Mouse (Mus musculus) C2C12 (cell line): Measurements from ENCODE around the gene Atp5g1. TPM values are rescaled to one million over a fixed set of nuclear protein-coding genes. Genes with fewer than 3 reads are reported as not detected.

Source experiments
- H3K27me3 ChIP-seq: one replicate; pipeline ENCODE4 v1.6.1; 2011; ENCODE audit not compliant: control insufficient read depth, insufficient read depth, insufficient read length
- H3K36me3 ChIP-seq: one replicate; pipeline ENCODE4 v1.6.1; 2011; ENCODE audit not compliant: control insufficient read depth, insufficient read depth
- H3K4me3 ChIP-seq: one replicate; pipeline ENCODE4 v1.5.1; 2011; ENCODE audit warnings: mild to moderate bottlenecking, control low read depth; ENCODE audit not compliant: poor library complexity, insufficient read depth, severe bottlenecking
- H3K79me2 ChIP-seq: one replicate; pipeline ENCODE4 v1.6.1; 2011; ENCODE audit not compliant: control insufficient read depth, insufficient read depth
- H3K79me3 ChIP-seq: one replicate; pipeline ENCODE4 v1.6.1; 2011; ENCODE audit warnings: low read depth, control low read depth
- H3ac ChIP-seq: one replicate; pipeline ENCODE3; 2011; ENCODE audit warnings: low read depth; ENCODE audit not compliant: control insufficient read depth, insufficient read length
- CEBPB ChIP-seq: IDR thresholded peaks from one replicate; pipeline ENCODE4 v1.6.1; 2011; ENCODE audit warnings: low read depth, mild to moderate bottlenecking, control low read depth, moderate library complexity
- CTCF ChIP-seq: IDR thresholded peaks from one replicate; pipeline ENCODE4 v1.5.1; 2011; ENCODE audit not compliant: control insufficient read depth, insufficient read depth, insufficient read length
- FOSL1 ChIP-seq: IDR thresholded peaks from one replicate; pipeline ENCODE4 v1.8.0; 2011; ENCODE audit warnings: mild to moderate bottlenecking, low read length; ENCODE audit not compliant: poor library complexity, insufficient read depth, severe bottlenecking
- MAX ChIP-seq: IDR thresholded peaks from one replicate; pipeline ENCODE4 v1.6.1; 2011; ENCODE audit warnings: mild to moderate bottlenecking, control low read depth
- MYOD1 ChIP-seq: IDR thresholded peaks from one replicate; pipeline ENCODE4 v1.6.1; 2011; ENCODE audit warnings: low read depth; ENCODE audit not compliant: control insufficient read depth, insufficient read length
- MYOG ChIP-seq: IDR thresholded peaks from one replicate; pipeline ENCODE4 v1.6.1; 2011; ENCODE audit not compliant: control insufficient read depth, insufficient read length; ENCODE audit errors: extremely low read depth
- USF1 ChIP-seq: IDR thresholded peaks from one replicate; pipeline ENCODE4 v1.6.1; 2011; ENCODE audit warnings: low read depth, mild to moderate bottlenecking, control low read depth, moderate library complexity
- polyA plus RNA-seq: library from polyadenylated mRNA; unstranded; fragments of >200 nt; fragmentation: generic; extraction: Trizol; gene quantifications from one replicate; pipeline ENCODE4 v1.2.1, GENCODE M21; 2012; ENCODE audit warnings: missing spikeins

Atp5g1 gene
- polyA plus RNA-seq, 1 experiment: 857 TPM

- Histone ChIP-seq H3ac (peak overlapping the region; percentile 90), H3K36me3 (peaks cover 29% of the 10 kb centered on the region), H3K4me3 (peak overlapping the region; percentile 87), H3K79me3 (peaks cover 16% of the 10 kb centered on the region), H3K27me3 (no peaks in the 10 kb centered on the region), H3K79me2 (peaks cover 31% of the 10 kb centered on the region)
- no peak for TF ChIP-seq MYOD1
- no peak for TF ChIP-seq CTCF
- TF ChIP-seq CEBPB: no peak
- no peak for TF ChIP-seq FOSL1
- no peak for TF ChIP-seq USF1
- TF ChIP-seq MAX: no peak
- no peak for TF ChIP-seq MYOG
Observed at GRCm38 (mm10) chr11:96074351-96075176, 906 bp downstream of the Atp5g1 start.

GRCm38 (mm10) chr11:96073295-96073993, 2.0 kb downstream of the Atp5g1 start:
- H3K27me3 ChIP-seq: no peaks in the 10 kb centered on the region
- H3K79me2 ChIP-seq: peaks cover 31% of the 10 kb centered on the region
- TF ChIP-seq USF1 (no peak), MYOG (no peak), MAX (no peak), FOSL1 (no peak), MYOD1 (no peak), CEBPB (no peak), CTCF (no peak)
- H3K4me3 ChIP-seq: peak overlapping the region; percentile 87
- peak overlapping the region; percentile 74 for H3ac ChIP-seq
- peaks cover 30% of the 10 kb centered on the region for H3K36me3 ChIP-seq
- peaks cover 16% of the 10 kb centered on the region for H3K79me3 ChIP-seq

DNA sequence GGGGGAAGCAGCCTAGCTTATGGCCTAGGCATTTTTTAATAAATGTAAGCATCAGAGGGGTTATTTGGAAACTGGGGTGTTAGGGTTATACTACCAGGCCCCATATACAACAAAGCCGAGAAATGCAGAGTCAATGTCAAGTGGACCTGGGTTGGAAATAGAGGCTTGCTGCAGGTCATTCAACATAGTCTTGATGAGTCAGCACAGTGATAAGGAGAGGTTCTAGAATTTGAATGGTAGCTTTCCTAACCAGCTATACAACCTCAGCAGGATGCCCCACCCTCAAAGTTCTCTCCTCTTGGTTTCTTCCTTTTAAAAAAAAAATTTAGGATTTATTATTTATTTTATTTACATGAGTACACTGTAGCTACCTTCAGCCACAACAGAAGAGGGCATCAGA, 4.5 kb downstream of the Atp5g1 start:
- Histone ChIP-seq H3K27me3 (no peaks in the 10 kb centered on the region), H3ac (no peak overlapping the region), H3K79me3 (peaks cover 16% of the 10 kb centered on the region), H3K79me2 (peaks cover 31% of the 10 kb centered on the region), H3K36me3 (peaks cover 30% of the 10 kb centered on the region), H3K4me3 (no peak overlapping the region)
- TF ChIP-seq CTCF (no peak), MAX (no peak), USF1 (no peak), MYOG (no peak), FOSL1 (no peak), MYOD1 (no peak), CEBPB (no peak)

DNA sequence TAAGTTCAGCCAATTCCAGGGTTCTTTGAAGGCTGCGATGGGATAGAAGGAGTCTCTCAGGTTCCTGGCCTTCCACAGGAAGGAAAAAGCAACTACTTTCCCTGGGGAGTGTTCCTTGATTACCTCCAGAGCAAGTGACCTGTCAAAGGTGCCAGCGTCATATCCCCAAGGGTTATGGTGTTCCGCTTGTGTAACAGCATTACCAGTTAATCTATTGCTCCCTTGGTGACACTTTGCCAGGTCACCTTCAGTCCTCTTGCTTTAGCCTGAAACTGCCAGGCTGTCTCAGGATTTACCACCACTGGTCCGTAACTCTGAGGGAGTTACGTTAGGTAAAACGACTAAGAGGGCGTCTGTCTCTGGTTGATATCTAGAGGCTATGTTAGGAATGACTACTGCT, 5.1 kb downstream of the Atp5g1 start:
- H3K79me3 ChIP-seq: peaks cover 16% of the 10 kb centered on the region
- H3K27me3 ChIP-seq: no peaks in the 10 kb centered on the region
- peaks cover 30% of the 10 kb centered on the region for H3K79me2 ChIP-seq
- no peak overlapping the region for H3K4me3 ChIP-seq
- peaks cover 30% of the 10 kb centered on the region for H3K36me3 ChIP-seq
- TF ChIP-seq MAX: no peak
- no peak for TF ChIP-seq FOSL1
- TF ChIP-seq MYOG: no peak
- no peak for TF ChIP-seq CTCF
- no peak for TF ChIP-seq USF1
- no peak for TF ChIP-seq MYOD1
- no peak for TF ChIP-seq CEBPB
- H3ac ChIP-seq: no peak overlapping the region

- Histone ChIP-seq H3ac (no peak overlapping the region), H3K27me3 (no peaks in the 10 kb centered on the region)
Observed at GRCm38 (mm10) chr11:96068231-96068630, 7.2 kb downstream of the Atp5g1 start.

More at GRCm38 (mm10) chr11:96068231-96068630, 7.2 kb downstream of the Atp5g1 start:
- TF ChIP-seq MYOG: no peak
- TF ChIP-seq FOSL1: no peak
- H3K36me3 ChIP-seq: peaks cover 26% of the 10 kb centered on the region
- H3K79me2 ChIP-seq: peaks cover 28% of the 10 kb centered on the region
- no peak overlapping the region for H3K4me3 ChIP-seq
- H3K79me3 ChIP-seq: peaks cover 18% of the 10 kb centered on the region
